Mouse (Mus musculus) lung, adult 2 months (tissue): Measurements from ENCODE around the gene Zdhhc16.

Source experiments
- CTCF ChIP-seq: fragments of 200-500 bp; IDR thresholded peaks from 2 replicates; pipeline ENCODE4 v1.5.1; 2011; ENCODE audit warnings: mild to moderate bottlenecking, low read length, control low read depth; ENCODE audit not compliant: insufficient read depth
- POLR2A ChIP-seq: fragments of 200-500 bp; IDR thresholded peaks from 2 replicates; pipeline ENCODE4 v1.6.1; 2011; ENCODE audit warnings: low read depth, mild to moderate bottlenecking, control low read depth, low read length, borderline replicate concordance; ENCODE audit errors: extremely low read depth

DNA sequence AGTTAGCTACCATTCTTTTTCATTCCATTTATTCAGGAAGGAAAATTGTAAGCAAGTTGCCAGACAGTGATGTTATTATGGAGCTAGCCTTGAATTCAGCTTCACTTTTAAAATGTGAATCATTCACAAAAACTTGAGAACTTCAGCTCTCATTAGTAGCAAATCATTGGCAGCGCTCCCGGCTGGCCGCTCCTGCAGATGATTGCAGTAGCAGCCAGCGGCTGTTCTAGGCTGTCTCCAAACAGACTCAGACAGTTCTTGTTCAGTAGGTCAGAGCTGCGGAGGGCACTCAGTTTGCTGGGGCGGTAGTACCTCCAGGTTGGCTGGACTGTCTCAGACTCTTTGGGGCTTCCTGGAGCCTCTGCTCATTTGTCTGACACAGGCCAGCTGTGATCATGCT, 60.2 kb downstream of the Zdhhc16 start:
- no peak for TF ChIP-seq CTCF
- TF ChIP-seq POLR2A = no peak
